Mouse (Mus musculus) left cerebral cortex, adult 8-10 months (tissue): ENCODE results near the gene Ifitm1. TPM values are rescaled to one million over a fixed set of nuclear protein-coding genes. Genes with fewer than 3 reads are reported as not detected.
"Not testable (repeated sequence)": the region's sequence is repeated elsewhere in the genome, so short reads cannot be mapped to it uniquely, and the experiment has no call there.

Experiments used
- DNase-seq, 2 experiments: peaks; one replicate each; pipeline ENCODE4 v3.0.0; 2022; ENCODE audit warnings: low spot score in 2 of 2
- total RNA-seq, 4 experiments: library from RNA; stranded (reverse); gene quantifications; 2 replicates each; pipeline ENCODE4 v1.2.4; 2022

The Ifitm1 gene
- total RNA-seq, 4 experiments from 2014 or later = 3.6 to 7.4 (median 5.0) TPM

DNA sequence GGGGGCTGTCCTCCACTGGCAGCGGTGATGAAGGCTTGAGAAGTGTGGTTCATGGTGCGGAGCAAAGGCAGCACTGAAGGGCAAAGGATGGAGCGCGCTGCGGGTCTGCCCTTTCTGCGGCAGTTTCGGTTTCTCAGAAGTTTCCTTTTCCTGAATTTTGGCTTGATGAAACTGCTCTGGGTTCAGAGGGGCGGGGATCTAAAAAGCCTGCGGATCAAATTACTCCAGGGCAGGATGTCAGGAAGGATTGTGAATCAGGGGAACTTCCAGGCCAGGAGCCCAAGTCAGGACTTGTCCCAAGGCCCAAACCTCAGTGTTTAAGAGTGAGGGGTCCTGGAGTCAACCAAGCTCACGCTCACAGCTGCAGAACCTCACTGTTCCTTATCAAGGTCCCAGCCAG lies 43.6 kb downstream of the Ifitm1 start, which contains the start of gene Ifitm3:
Ifitm3 (minus strand) TSS at position 178 of the 400 bp plus-strand sequence.
- DNase-seq = no peak

DNA sequence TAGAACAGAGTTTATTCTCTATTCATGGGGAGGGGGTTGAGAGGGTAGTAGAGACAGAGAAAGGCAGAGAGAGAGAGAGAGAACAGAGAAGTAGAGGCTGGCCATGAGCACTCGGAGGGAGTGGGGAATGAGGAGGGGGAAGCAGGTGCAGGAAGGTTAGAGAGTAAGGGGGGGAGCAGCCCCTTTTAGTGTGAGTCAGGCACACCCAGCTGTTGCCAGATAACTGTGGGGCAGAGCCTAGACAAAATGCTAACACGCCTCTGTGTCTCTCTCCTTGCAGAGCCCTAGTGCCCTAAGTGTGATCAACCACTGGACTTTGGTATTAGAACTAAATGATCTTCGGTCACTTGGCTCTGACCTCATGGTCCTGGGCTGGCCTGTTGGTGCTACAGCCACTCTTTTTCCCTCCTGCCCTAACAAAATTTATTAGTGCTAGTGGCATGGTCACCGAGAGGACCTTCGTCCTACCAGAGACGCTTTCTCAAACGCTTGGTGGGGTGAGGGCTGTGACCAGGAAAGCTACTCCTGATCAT lies 44.3 kb downstream of the Ifitm1 start:
- DNase-seq = no peak

DNA sequence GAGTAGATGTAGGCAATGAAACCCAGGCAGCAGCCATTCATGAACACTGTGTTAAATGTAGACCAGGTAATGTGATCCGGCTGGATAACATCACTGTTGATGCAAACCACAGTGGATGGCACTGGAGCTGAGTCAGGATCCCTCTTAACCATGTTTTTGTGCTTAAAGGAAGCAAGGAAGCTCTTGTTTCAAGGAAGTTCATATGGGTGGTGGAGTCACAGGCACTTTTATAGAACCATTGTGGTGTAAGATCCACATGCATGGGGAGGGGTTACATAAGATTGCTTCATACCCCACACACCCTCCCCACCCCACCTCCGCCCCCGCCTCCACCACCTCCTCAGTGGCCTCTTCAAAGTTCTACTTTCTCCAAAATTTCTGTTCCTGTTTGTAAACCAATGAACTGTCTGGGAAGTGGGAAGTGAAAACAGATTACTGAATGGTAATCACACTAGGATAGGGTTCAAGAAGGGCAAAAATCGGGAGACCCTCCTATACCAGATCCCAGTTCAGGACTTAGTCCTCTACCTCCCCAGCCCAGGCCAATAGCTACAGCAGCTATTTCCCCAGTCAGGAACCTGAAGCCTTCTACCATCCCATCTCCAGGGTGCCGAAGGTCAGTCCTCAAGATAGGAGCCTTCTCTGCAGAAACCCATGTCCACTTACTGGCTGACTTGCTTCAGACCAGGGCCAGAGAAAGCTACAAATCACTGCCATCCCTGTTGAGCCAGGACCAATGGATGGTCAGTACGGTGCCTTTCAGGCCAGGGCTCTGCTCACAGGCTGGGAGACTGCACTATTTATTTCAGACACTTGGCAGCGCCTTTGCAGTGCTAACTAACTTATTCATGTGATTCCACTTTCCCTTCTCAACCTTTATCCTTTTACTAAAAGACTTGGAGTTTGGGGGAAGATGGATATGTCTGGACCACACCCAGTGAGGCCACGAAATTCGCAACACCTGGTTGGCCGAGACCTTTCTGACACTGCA lies 50.0 kb downstream of the Ifitm1 start:
- no peak for DNase-seq

DNA sequence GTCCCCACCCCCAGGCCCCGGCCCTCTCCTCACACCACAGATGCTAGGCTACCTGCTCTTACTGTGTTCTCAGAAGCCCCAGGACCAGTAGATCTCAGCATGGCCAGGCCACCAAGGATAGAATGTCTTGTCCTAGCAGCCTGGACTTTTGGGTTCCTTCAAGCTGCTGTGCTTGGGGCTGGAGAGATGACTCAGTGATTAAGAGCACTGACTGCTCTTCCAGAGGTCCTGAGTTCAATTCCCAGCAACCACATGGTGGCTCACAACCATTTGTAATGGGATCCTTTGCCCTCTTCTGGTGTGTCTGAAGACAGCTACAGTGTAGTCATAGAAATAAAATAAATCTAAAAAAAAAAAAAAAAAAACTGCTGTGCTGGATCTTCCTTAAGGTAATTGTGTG lies 50.8 kb downstream of the Ifitm1 start, which contains the start of gene Ifitm6:
Ifitm6 (minus strand) TSS at position 101 of the 400 bp plus-strand sequence.
- not testable (repeated sequence) for DNase-seq

DNA sequence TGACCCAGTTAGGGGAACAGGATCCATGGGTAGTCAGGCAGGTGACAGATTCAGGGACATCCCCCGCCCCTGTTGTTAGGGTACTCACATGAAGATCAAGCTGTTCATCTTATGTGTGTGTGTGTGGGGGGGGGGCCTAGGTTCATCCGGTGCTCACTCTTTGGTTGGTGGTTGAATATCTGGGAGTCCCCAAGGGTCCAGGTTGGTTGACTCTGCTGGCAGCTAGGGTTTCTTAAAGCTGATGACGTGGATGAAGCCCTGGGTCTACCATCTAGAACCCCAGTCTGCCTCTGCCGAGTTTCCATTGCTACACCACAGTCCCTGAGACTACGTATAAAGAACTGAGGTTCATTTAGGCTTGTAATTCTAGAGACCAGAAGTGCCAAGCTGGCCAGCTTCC lies 52.0 kb downstream of the Ifitm1 start:
- DNase-seq = no peak

Other genes starting within 250 kb of the Ifitm1 start
- gene Cyp2e1, start 203.5 kb upstream of the Ifitm1 start, total RNA-seq = under 1 TPM in 1 of 4 experiments, not detected in 3; 0.36 TPM
- gene Syce1, start 179.4 kb upstream of the Ifitm1 start, total RNA-seq = under 1 TPM in 3 of 4 experiments, not detected in 1; 0.40 to 0.91 (median 0.46) TPM
- 10 to 100 TPM; 29.5 to 33.1 (median 29.7) TPM for gene Zfp941, start 145.0 kb upstream of the Ifitm1 start, total RNA-seq
- gene Urah, start 132.2 kb upstream of the Ifitm1 start, total RNA-seq = 10 to 100 TPM in 1 of 4 experiments, 1 to 10 TPM in 3; 6.2 to 13.1 (median 8.4) TPM
- gene Scgb1c1, start 121.7 kb upstream of the Ifitm1 start, total RNA-seq = not detected
- gene Odf3, start 119.4 kb upstream of the Ifitm1 start, total RNA-seq = under 1 TPM in 1 of 4 experiments, not detected in 3; 0.36 TPM
- gene Gm45785, start 110.9 kb upstream of the Ifitm1 start, total RNA-seq = 1 to 10 TPM; 1.0 to 2.9 (median 2.5) TPM
- gene Ric8a, start 110.3 kb upstream of the Ifitm1 start, total RNA-seq = 10 to 100 TPM; 60.1 to 70.0 (median 64.9) TPM
- 10 to 100 TPM; 20.7 to 26.7 (median 23.2) TPM for gene Bet1l, start 109.6 kb upstream of the Ifitm1 start, total RNA-seq
- 100 to 1,000 TPM; 105 to 117 (median 109) TPM for gene Psmd13, start 85.3 kb upstream of the Ifitm1 start, total RNA-seq
- gene Sirt3, start 84.9 kb upstream of the Ifitm1 start, total RNA-seq = 10 to 100 TPM; 62.4 to 79.7 (median 73.7) TPM
- gene Cox8b, start 66.8 kb upstream of the Ifitm1 start, total RNA-seq = 1 to 10 TPM; 1.7 to 3.9 (median 2.9) TPM
- 1 to 10 TPM in 1 of 4 experiments, under 1 TPM in 3; 0.54 to 1.1 (median 0.92) TPM for gene Nlrp6, start 46.3 kb upstream of the Ifitm1 start, total RNA-seq
- 1 to 10 TPM; 3.9 to 4.7 (median 4.3) TPM for gene Pgghg, start 25.8 kb upstream of the Ifitm1 start, total RNA-seq
- under 1 TPM in 1 of 4 experiments, not detected in 3; 0.51 TPM for gene Ifitm5, start 16.9 kb upstream of the Ifitm1 start, total RNA-seq
- gene Gm45717, start 11.3 kb upstream of the Ifitm1 start, total RNA-seq = not detected
- 10 to 100 TPM; 13.5 to 19.6 (median 16.7) TPM for gene Ifitm2, start 11.2 kb upstream of the Ifitm1 start, total RNA-seq
- gene Ifitm3, start 43.5 kb downstream of the Ifitm1 start, total RNA-seq = 10 to 100 TPM; 12.2 to 26.6 (median 17.7) TPM
- gene Ifitm6, start 50.7 kb downstream of the Ifitm1 start, total RNA-seq = under 1 TPM in 2 of 4 experiments, not detected in 2; 0.87 to 0.88 TPM
- gene Gm17387, start 61.9 kb downstream of the Ifitm1 start, total RNA-seq = not detected
- gene B4galnt4, start 93.9 kb downstream of the Ifitm1 start, total RNA-seq = 10 to 100 TPM; 64.5 to 81.0 (median 79.2) TPM
- under 1 TPM in 1 of 4 experiments, not detected in 3; 0.57 TPM for gene Pkp3, start 111.0 kb downstream of the Ifitm1 start, total RNA-seq
- 1 to 10 TPM; 2.3 to 2.6 (median 2.5) TPM for gene Sigirr, start 133.4 kb downstream of the Ifitm1 start, total RNA-seq
- not detected for gene Ano9, start 150.6 kb downstream of the Ifitm1 start, total RNA-seq
- gene Ptdss2, start 155.2 kb downstream of the Ifitm1 start, total RNA-seq = 10 to 100 TPM; 48.4 to 57.7 (median 52.3) TPM
- gene Rnh1, start 205.6 kb downstream of the Ifitm1 start, total RNA-seq = 10 to 100 TPM; 41.0 to 52.8 (median 44.8) TPM
- 100 to 1,000 TPM; 226 to 267 (median 258) TPM for gene Hras, start 226.8 kb downstream of the Ifitm1 start, total RNA-seq
- 1 to 10 TPM; 3.5 to 5.7 (median 5.3) TPM for gene Lrrc56, start 226.9 kb downstream of the Ifitm1 start, total RNA-seq
- under 1 TPM in 2 of 4 experiments, not detected in 2; 0.17 to 0.25 TPM for gene Lmntd2, start 246.9 kb downstream of the Ifitm1 start, total RNA-seq
- gene Rassf7, start 248.6 kb downstream of the Ifitm1 start, total RNA-seq = 1 to 10 TPM in 3 of 4 experiments, under 1 TPM in 1; 0.89 to 2.7 (median 2.4) TPM